Mouse (Mus musculus) right cerebral cortex, postnatal 25 days (tissue): ENCODE measurements around the gene Miip.
A peak's percentile ranks its signal among the peaks of the same experiment; 100 is the strongest.

ENCODE experiments used
- DNase-seq: peaks from one replicate; pipeline ENCODE4 v3.0.0; 2022

The Miip gene

GRCm38 (mm10) chr4:147868450-147869031, at the start of gene Miip, which contains the start of gene Fv1:
Gene Miip, minus strand, starts transcription at chr4:147868816.
Gene Fv1, plus strand, starts transcription at chr4:147868979.
- peak; percentile 94 for DNase-seq

- DNase-seq, result no peak
Measured at GRCm38 (mm10) chr4:147909486-147909885, 40.9 kb upstream of the Miip start.

GRCm38 (mm10) chr4:147906230-147906629, 37.6 kb upstream of the Miip start:
- no peak for DNase-seq

- no peak for DNase-seq
Measured at GRCm38 (mm10) chr4:147905090-147905659, 36.6 kb upstream of the Miip start.

- DNase-seq, result peak; percentile 90
Measured at GRCm38 (mm10) chr4:147904313-147905089, 35.9 kb upstream of the Miip start, which contains the start of gene Mfn2. Gene Mfn2, minus strand, starts transcription at chr4:147904704.

GRCm38 (mm10) chr4:147903601-147904000, 35.0 kb upstream of the Miip start:
- no peak for DNase-seq

GRCm38 (mm10) chr4:147902906-147903500, 34.4 kb upstream of the Miip start:
- no peak for DNase-seq

GRCm38 (mm10) chr4:147900452-147900851, 31.8 kb upstream of the Miip start:
- DNase-seq, result no peak

- no peak for DNase-seq
Measured at GRCm38 (mm10) chr4:147897348-147897747, 28.7 kb upstream of the Miip start.

- DNase-seq, result no peak
Measured at GRCm38 (mm10) chr4:147896411-147896810, 27.8 kb upstream of the Miip start.

- no peak for DNase-seq
Measured at GRCm38 (mm10) chr4:147895815-147896330, 27.3 kb upstream of the Miip start.

GRCm38 (mm10) chr4:147890341-147890740, 21.7 kb upstream of the Miip start:
- DNase-seq, result no peak

- no peak for DNase-seq
Measured at GRCm38 (mm10) chr4:147888237-147888636, 19.6 kb upstream of the Miip start.

GRCm38 (mm10) chr4:147887277-147887676, 18.7 kb upstream of the Miip start:
- DNase-seq, result no peak

- no peak for DNase-seq
Measured at GRCm38 (mm10) chr4:147886158-147886557, 17.5 kb upstream of the Miip start.

GRCm38 (mm10) chr4:147884138-147884537, 15.5 kb upstream of the Miip start:
- no peak for DNase-seq

GRCm38 (mm10) chr4:147883041-147883440, 14.4 kb upstream of the Miip start:
- no peak for DNase-seq

- no peak for DNase-seq
Measured at GRCm38 (mm10) chr4:147881792-147882191, 13.2 kb upstream of the Miip start.

- DNase-seq, result no peak
Measured at GRCm38 (mm10) chr4:147879865-147880264, 11.2 kb upstream of the Miip start.

- DNase-seq, result no peak
Measured at GRCm38 (mm10) chr4:147879456-147879855, 10.8 kb upstream of the Miip start.

GRCm38 (mm10) chr4:147878537-147878936, 9.9 kb upstream of the Miip start:
- DNase-seq, result no peak

GRCm38 (mm10) chr4:147875852-147876575, 7.4 kb upstream of the Miip start:
- DNase-seq, result no peak

GRCm38 (mm10) chr4:147869238-147869637, 622 bp upstream of the Miip start:
- DNase-seq, result no peak
